Mouse (Mus musculus) midbrain, embryonic 12.5 days (tissue): ENCODE data around the gene Tbrg4. TPM values are rescaled to one million over a fixed set of nuclear protein-coding genes. Genes with fewer than 3 reads are reported as not detected.
"Not testable (repeated sequence)": the region's sequence is repeated elsewhere in the genome, so short reads cannot be mapped to it uniquely, and the experiment has no call there.

Experiments
- ATAC-seq: fragments of 200-750 bp; cut with Nextera tagmentation; 2 replicates; pipeline ENCODE4 v1.8.0; 2017; ENCODE audit warnings: low read depth, moderate TSS enrichment, moderate library complexity; ENCODE audit not compliant: low FRiP score
- H3K27ac ChIP-seq: fragments of 300-500 bp; sonication (generic); replicated peaks from 2 replicates; pipeline ENCODE4 v1.5.1; 2016; ENCODE audit warnings: mild to moderate bottlenecking
- H3K27me3 ChIP-seq: fragments of 300-500 bp; sonication (generic); 2 replicates; pipeline ENCODE4 v1.6.1; 2016; ENCODE audit warnings: mild to moderate bottlenecking
- H3K36me3 ChIP-seq: fragments of 300-500 bp; sonication (generic); 2 replicates; pipeline ENCODE4 v1.6.1; 2016
- H3K4me1 ChIP-seq: fragments of 300-500 bp; sonication (generic); 2 replicates; pipeline ENCODE4 v1.6.1; 2016
- H3K4me2 ChIP-seq: fragments of 300-500 bp; sonication (generic); replicated peaks from 2 replicates; pipeline ENCODE4 v1.6.1; 2016; ENCODE audit warnings: mild to moderate bottlenecking, moderate library complexity
- H3K4me3 ChIP-seq: fragments of 300-500 bp; sonication (generic); 2 replicates; pipeline ENCODE4 v1.5.1; 2016; ENCODE audit warnings: mild to moderate bottlenecking
- H3K9ac ChIP-seq: fragments of 300-500 bp; sonication (generic); replicated peaks from 2 replicates; pipeline ENCODE4 v1.6.1; 2016; ENCODE audit warnings: mild to moderate bottlenecking, moderate library complexity
- H3K9me3 ChIP-seq: fragments of 300-500 bp; sonication (generic); 2 replicates; pipeline ENCODE4 v1.6.1; 2016; ENCODE audit warnings: mild to moderate bottlenecking
- WGBS: fragments of 180-500 bp; shearing (Covaris S2); methylation state at CpG from one replicate; pipeline ENCODE4 v1.1.7; 2016; 5-methylcytosine and 5-hydroxymethylcytosine counted together
- polyA plus RNA-seq: library from polyadenylated mRNA; unstranded; fragments of >200 nt; fragmentation: Nextera tagmentation; extraction: Ambion mirVana; gene quantifications from 2 replicates; pipeline ENCODE4 v1.2.1, GENCODE M21; 2016

Tbrg4 gene
- polyA plus RNA-seq = 42.9 and 46.1 TPM in 2 replicates

- H3K4me2 ChIP-seq = peak within 1 kb of the TSS; percentile 68
- peak within 1 kb of the TSS; percentile 80 for H3K27ac ChIP-seq
- peak; percentile 94 for ATAC-seq
- H3K27me3 ChIP-seq = no peaks in the 10 kb centered on the region; the same call in 1 of the 2 replicates
- peaks cover 26% of the 10 kb centered on the region for H3K4me1 ChIP-seq
- H3K9me3 ChIP-seq = no peaks in the 10 kb centered on the region
- peak within 1 kb of the TSS; percentile 77 for H3K9ac ChIP-seq
- WGBS = under 1% methylated on average over 66 of the region's 66 CpGs
- peaks cover 32% of the 10 kb centered on the region for H3K36me3 ChIP-seq
- peak within 1 kb of the TSS; percentile 82 for H3K4me3 ChIP-seq
Measured at GRCm38 (mm10) chr11:6625478-6626387, at the start of gene Tbrg4. Gene Tbrg4, minus strand, starts transcription at chr11:6626067.

- no peak overlapping the region for H3K27ac ChIP-seq
- H3K4me2 ChIP-seq = no peak overlapping the region
- no peak overlapping the region for H3K4me3 ChIP-seq
- H3K27me3 ChIP-seq = no peaks in the 10 kb centered on the region
- no peak for ATAC-seq
- H3K9me3 ChIP-seq = no peaks in the 10 kb centered on the region
- no peaks in the 10 kb centered on the region for H3K4me1 ChIP-seq
- no peaks in the 10 kb centered on the region for H3K36me3 ChIP-seq
- 69% methylated on average over 7 of the region's 7 CpGs for WGBS
- H3K9ac ChIP-seq = no peak overlapping the region
Measured at GRCm38 (mm10) chr11:6675402-6675801, 49.5 kb upstream of the Tbrg4 start.

GRCm38 (mm10) chr11:6674701-6675100 lies 48.8 kb upstream of the Tbrg4 start:
- no peaks in the 10 kb centered on the region for H3K9me3 ChIP-seq
- no peak overlapping the region for H3K9ac ChIP-seq
- H3K27ac ChIP-seq = no peak overlapping the region
- no peak overlapping the region for H3K4me2 ChIP-seq
- H3K36me3 ChIP-seq = no peaks in the 10 kb centered on the region
- ATAC-seq = no peak
- WGBS = 91% methylated on average over 9 of the region's 9 CpGs
- no peaks in the 10 kb centered on the region for H3K4me1 ChIP-seq
- no peaks in the 10 kb centered on the region for H3K27me3 ChIP-seq
- no peak overlapping the region for H3K4me3 ChIP-seq

GRCm38 (mm10) chr11:6670826-6671225 lies 45.0 kb upstream of the Tbrg4 start:
- Histone ChIP-seq H3K4me1 (no peaks in the 10 kb centered on the region), H3K4me2 (no peak overlapping the region), H3K9ac (no peak overlapping the region), H3K27me3 (no peaks in the 10 kb centered on the region), H3K4me3 (no peak overlapping the region), H3K9me3 (no peaks in the 10 kb centered on the region), H3K27ac (no peak overlapping the region), H3K36me3 (no peaks in the 10 kb centered on the region)
- ATAC-seq = no peak
- WGBS = 90% methylated on average over 4 of the region's 4 CpGs

GRCm38 (mm10) chr11:6670044-6670443 lies 44.2 kb upstream of the Tbrg4 start:
- no peak overlapping the region for H3K4me2 ChIP-seq
- 43% methylated on average over 2 of the region's 2 CpGs for WGBS

GRCm38 (mm10) chr11:6669041-6669440 lies 43.2 kb upstream of the Tbrg4 start:
- no peaks in the 10 kb centered on the region for H3K4me1 ChIP-seq
- no peak overlapping the region for H3K4me2 ChIP-seq
- no peak overlapping the region for H3K27ac ChIP-seq
- H3K4me3 ChIP-seq = no peak overlapping the region
- ATAC-seq = no peak
- 41% methylated on average over 9 of the region's 9 CpGs for WGBS
- H3K27me3 ChIP-seq = no peaks in the 10 kb centered on the region
- no peak overlapping the region for H3K9ac ChIP-seq
- H3K36me3 ChIP-seq = no peaks in the 10 kb centered on the region
- no peaks in the 10 kb centered on the region for H3K9me3 ChIP-seq

More at GRCm38 (mm10) chr11:6670044-6670443, 44.2 kb upstream of the Tbrg4 start:
- no peak overlapping the region for H3K9ac ChIP-seq
- no peak for ATAC-seq
- H3K27me3 ChIP-seq = no peaks in the 10 kb centered on the region
- H3K4me3 ChIP-seq = no peak overlapping the region
- no peaks in the 10 kb centered on the region for H3K9me3 ChIP-seq
- H3K27ac ChIP-seq = no peak overlapping the region
- no peaks in the 10 kb centered on the region for H3K36me3 ChIP-seq
- no peaks in the 10 kb centered on the region for H3K4me1 ChIP-seq

- Histone ChIP-seq H3K4me1 (no peaks in the 10 kb centered on the region), H3K4me3 (no peak overlapping the region), H3K27me3 (no peaks in the 10 kb centered on the region), H3K27ac (no peak overlapping the region), H3K4me2 (no peak overlapping the region), H3K9me3 (no peaks in the 10 kb centered on the region), H3K36me3 (no peaks in the 10 kb centered on the region), H3K9ac (no peak overlapping the region)
- 88% methylated on average over 2 of the region's 2 CpGs for WGBS
- no peak for ATAC-seq
Measured at GRCm38 (mm10) chr11:6666634-6667033, 40.8 kb upstream of the Tbrg4 start.

- Histone ChIP-seq H3K4me3 (no peak overlapping the region), H3K9me3 (no peaks in the 10 kb centered on the region), H3K36me3 (no peaks in the 10 kb centered on the region), H3K9ac (no peak overlapping the region), H3K4me2 (no peak overlapping the region), H3K27me3 (peaks cover 16% of the 10 kb centered on the region; the same call in 1 of the 2 replicates), H3K27ac (no peak overlapping the region), H3K4me1 (peaks cover 11% of the 10 kb centered on the region; the same call in 1 of the 2 replicates)
- ATAC-seq = no peak
- 69% methylated on average over 14 of the region's 14 CpGs for WGBS
Measured at GRCm38 (mm10) chr11:6661206-6661605, 35.3 kb upstream of the Tbrg4 start.

GRCm38 (mm10) chr11:6658271-6658670 lies 32.4 kb upstream of the Tbrg4 start, which contains the start of gene Ramp3:
Gene Ramp3, plus strand, starts transcription at chr11:6658521.
- no peaks in the 10 kb centered on the region for H3K9me3 ChIP-seq
- H3K27me3 ChIP-seq = peaks cover 22% of the 10 kb centered on the region; the same call in 1 of the 2 replicates
- peaks cover 11% of the 10 kb centered on the region; the same call in 1 of the 2 replicates for H3K4me1 ChIP-seq
- no peaks in the 10 kb centered on the region for H3K36me3 ChIP-seq
- H3K27ac ChIP-seq = no peak within 1 kb of the TSS
- WGBS = 1% methylated on average over 17 of the region's 18 CpGs
- peak within 1 kb of the TSS; percentile 74 for H3K4me2 ChIP-seq
- peak; percentile 78 for ATAC-seq
- H3K9ac ChIP-seq = peak within 1 kb of the TSS; percentile 41
- peak within 1 kb of the TSS; percentile 45 for H3K4me3 ChIP-seq

GRCm38 (mm10) chr11:6654903-6655302 lies 29.0 kb upstream of the Tbrg4 start:
- Histone ChIP-seq H3K27me3 (peaks cover 16% of the 10 kb centered on the region; the same call in 1 of the 2 replicates), H3K9ac (no peak overlapping the region), H3K36me3 (no peaks in the 10 kb centered on the region), H3K4me2 (no peak overlapping the region), H3K4me3 (no peak overlapping the region), H3K4me1 (peaks cover 11% of the 10 kb centered on the region; the same call in 1 of the 2 replicates), H3K27ac (no peak overlapping the region), H3K9me3 (no peaks in the 10 kb centered on the region)
- 0% methylated on average over 2 of the region's 2 CpGs for WGBS
- ATAC-seq = peak; percentile 50; the same call in 1 of the 2 replicates

- H3K9ac ChIP-seq, H3K9me3 ChIP-seq: not testable (repeated sequence)
Measured at GRCm38 (mm10) chr11:6652978-6653377, 27.1 kb upstream of the Tbrg4 start.

GRCm38 (mm10) chr11:6650519-6650918 lies 24.7 kb upstream of the Tbrg4 start:
- no peaks in the 10 kb centered on the region for H3K36me3 ChIP-seq
- no peak for ATAC-seq

More at GRCm38 (mm10) chr11:6652978-6653377, 27.1 kb upstream of the Tbrg4 start:
- H3K4me3 ChIP-seq, H3K27ac ChIP-seq, H3K4me2 ChIP-seq, H3K36me3 ChIP-seq, ATAC-seq, H3K4me1 ChIP-seq: not testable (repeated sequence)
- WGBS = 79% methylated on average over 3 of the region's 3 CpGs
- 0 out of 2 replicates have a peak, but pooled peaks cover 13% of the 10 kb centered on the region for H3K27me3 ChIP-seq

More at GRCm38 (mm10) chr11:6650519-6650918, 24.7 kb upstream of the Tbrg4 start:
- no peak overlapping the region for H3K9ac ChIP-seq
- H3K4me1 ChIP-seq = no peaks in the 10 kb centered on the region
- H3K27ac ChIP-seq = no peak overlapping the region
- H3K27me3 ChIP-seq = no peaks in the 10 kb centered on the region
- 81% methylated on average over 7 of the region's 7 CpGs for WGBS
- no peak overlapping the region for H3K4me2 ChIP-seq
- H3K4me3 ChIP-seq = no peak overlapping the region
- H3K9me3 ChIP-seq = no peaks in the 10 kb centered on the region
